Mouse (Mus musculus) forebrain, embryonic 11.5 days (tissue): ENCODE measurements around the gene Arid5b. TPM values are rescaled to one million over a fixed set of nuclear protein-coding genes. Genes with fewer than 3 reads are reported as not detected.
A peak's percentile ranks its signal among the peaks of the same experiment; 100 is the strongest.

Experiments used
- ATAC-seq: fragments of 200-750 bp; cut with Nextera tagmentation; replicated peaks from 2 replicates; pipeline ENCODE4 v1.8.0; 2017; ENCODE audit warnings: moderate TSS enrichment; ENCODE audit not compliant: low FRiP score
- DNase-seq: peaks from one replicate; pipeline ENCODE4 v3.0.0-alpha.2; 2017; ENCODE audit warnings: low spot score
- H3K27ac ChIP-seq: fragments of 300-500 bp; sonication (generic); 2 replicates; pipeline ENCODE4 v1.5.1; 2014; ENCODE audit warnings: low read depth, low read length
- H3K27me3 ChIP-seq: fragments of 300-500 bp; sonication (generic); 2 replicates; pipeline ENCODE4 v1.6.1; 2014; ENCODE audit warnings: mild to moderate bottlenecking, low read length, mixed read lengths; ENCODE audit not compliant: control insufficient read depth, insufficient read depth
- H3K36me3 ChIP-seq: fragments of 300-500 bp; sonication (generic); 2 replicates; pipeline ENCODE4 v1.6.1; 2014; ENCODE audit warnings: mild to moderate bottlenecking, low read length, moderate library complexity, mixed read lengths; ENCODE audit not compliant: control insufficient read depth, insufficient read depth
- H3K4me1 ChIP-seq: fragments of 300-500 bp; sonication (generic); replicated peaks from 2 replicates; pipeline ENCODE4 v1.6.1; 2014; ENCODE audit warnings: low read length, mixed read lengths; ENCODE audit not compliant: control insufficient read depth, insufficient read depth
- H3K4me2 ChIP-seq: fragments of 300-500 bp; sonication (generic); 2 replicates; pipeline ENCODE4 v1.6.1; 2014; ENCODE audit warnings: low read depth, mild to moderate bottlenecking, low read length, moderate library complexity, mixed read lengths; ENCODE audit not compliant: severe bottlenecking
- H3K4me3 ChIP-seq: fragments of 300-500 bp; sonication (generic); 2 replicates; pipeline ENCODE4 v1.5.1; 2014; ENCODE audit warnings: low read depth, low read length
- H3K9ac ChIP-seq: fragments of 300-500 bp; sonication (generic); 2 replicates; pipeline ENCODE4 v1.6.1; 2014; ENCODE audit warnings: low read length
- H3K9me3 ChIP-seq: fragments of 300-500 bp; sonication (generic); 2 replicates; pipeline ENCODE4 v1.6.1; 2016; ENCODE audit warnings: low read length, mixed read lengths; ENCODE audit not compliant: control insufficient read depth
- WGBS: fragments of 180-500 bp; shearing (Covaris S2); extraction: QIAGEN DNeasy Blood & Tissue Kit; methylation state at CpG from one replicate; pipeline ENCODE4 v1.1.7; 2014; 5-methylcytosine and 5-hydroxymethylcytosine counted together
- polyA plus RNA-seq: library from polyadenylated mRNA; unstranded; fragments of >200 nt; fragmentation: Nextera tagmentation; extraction: Ambion mirVana; gene quantifications from 2 replicates; pipeline ENCODE4 v1.2.1, GENCODE M21; 2014

Arid5b gene
- polyA plus RNA-seq, 1 experiment from 2014 or later, result 17.1 TPM

DNA sequence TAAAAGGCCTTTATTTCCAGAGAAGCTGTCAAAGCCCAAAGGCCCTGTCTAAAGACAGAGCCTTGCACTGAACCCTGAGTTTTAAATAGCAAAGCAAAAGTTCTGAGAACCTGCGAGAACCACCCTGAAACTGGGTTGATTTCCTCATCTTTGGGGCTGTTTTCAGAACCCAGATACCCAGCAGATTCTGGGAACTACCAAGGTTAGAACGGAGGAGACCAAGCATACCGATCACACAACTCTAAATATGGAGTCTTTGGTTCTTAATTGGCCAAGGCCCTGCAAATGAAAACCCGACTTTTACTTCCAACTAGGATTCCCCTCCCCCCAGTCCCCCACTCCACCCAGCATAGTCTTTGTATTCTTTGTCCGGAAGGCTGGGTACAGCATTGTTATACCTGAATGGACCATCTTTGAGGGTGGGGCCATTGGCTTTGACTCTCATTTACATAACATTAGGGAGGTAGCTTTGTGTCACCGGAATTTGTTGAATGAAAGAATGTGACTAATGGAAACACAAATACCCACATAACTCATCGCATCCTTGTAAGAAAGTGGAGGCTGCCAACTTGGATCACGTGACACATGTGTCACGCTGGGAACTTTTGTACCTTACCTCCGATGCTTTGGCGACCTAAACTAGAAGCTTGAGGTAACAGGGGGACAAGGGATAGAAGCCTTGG lies 141.2 kb downstream of the Arid5b start:
- no peaks in the 10 kb centered on the region; the same call in 1 of the 2 replicates for H3K36me3 ChIP-seq
- 0 out of 2 replicates have a peak overlapping the region, but pooled peaks have one; percentile 9 for H3K4me2 ChIP-seq
- H3K4me3 ChIP-seq, result no peak overlapping the region
- H3K27ac ChIP-seq, result peak overlapping the region; percentile 42
- WGBS, result 27% methylated on average over 11 of the region's 11 CpGs
- H3K9me3 ChIP-seq, result peaks cover 2% of the 10 kb centered on the region; the same call in 1 of the 2 replicates
- peaks cover 14% of the 10 kb centered on the region for H3K4me1 ChIP-seq
- H3K9ac ChIP-seq, result no peak overlapping the region
- H3K27me3 ChIP-seq, result no peaks in the 10 kb centered on the region
- ATAC-seq (peak; percentile 74), DNase-seq (peak; percentile 50)

- peak; percentile 78 for DNase-seq
- H3K9ac ChIP-seq, result peak overlapping the region; percentile 57
- peak; percentile 67 for ATAC-seq
- H3K27ac ChIP-seq, result peak overlapping the region; percentile 65; the same call in 1 of the 2 replicates
- 1% methylated on average over 18 of the region's 18 CpGs for WGBS
- H3K36me3 ChIP-seq, result no peaks in the 10 kb centered on the region; the same call in 1 of the 2 replicates
- no peaks in the 10 kb centered on the region for H3K27me3 ChIP-seq
- H3K4me1 ChIP-seq, result peaks cover 14% of the 10 kb centered on the region
- H3K4me2 ChIP-seq, result peak overlapping the region; percentile 63
- peaks cover 2% of the 10 kb centered on the region; the same call in 1 of the 2 replicates for H3K9me3 ChIP-seq
- H3K4me3 ChIP-seq, result peak overlapping the region; percentile 25
Measured at GRCm38 (mm10) chr10:68136480-68137083, 142.0 kb downstream of the Arid5b start.

DNA sequence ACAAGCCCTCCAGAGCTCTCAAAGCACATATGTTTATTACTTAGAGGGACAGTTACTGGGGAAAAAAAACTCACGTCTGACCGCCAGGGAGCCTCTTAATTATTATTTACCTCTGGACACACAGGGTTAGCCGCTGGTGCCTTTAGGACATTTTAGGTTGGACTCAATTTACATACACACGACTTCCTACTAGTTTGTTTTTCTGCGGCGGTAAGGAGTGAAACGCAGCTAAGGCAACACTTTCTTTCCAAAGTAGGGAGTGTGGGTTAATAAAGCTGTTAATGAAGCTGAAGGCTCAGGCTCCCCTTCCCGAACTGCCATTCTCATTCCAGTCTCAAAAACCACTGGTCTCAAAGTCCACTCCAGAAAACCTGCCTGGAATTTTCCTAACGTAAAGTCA lies 142.5 kb downstream of the Arid5b start:
- peak overlapping the region; percentile 65; the same call in 1 of the 2 replicates for H3K27ac ChIP-seq
- peaks cover 14% of the 10 kb centered on the region for H3K4me1 ChIP-seq
- H3K9me3 ChIP-seq, result peaks cover 2% of the 10 kb centered on the region; the same call in 1 of the 2 replicates
- H3K9ac ChIP-seq, result peak overlapping the region; percentile 57
- no peaks in the 10 kb centered on the region; the same call in 1 of the 2 replicates for H3K36me3 ChIP-seq
- no peak for DNase-seq
- no peak for ATAC-seq
- peak overlapping the region; percentile 63 for H3K4me2 ChIP-seq
- H3K27me3 ChIP-seq, result no peaks in the 10 kb centered on the region
- WGBS, result under 1% methylated on average over 9 of the region's 9 CpGs
- H3K4me3 ChIP-seq, result peak overlapping the region; percentile 25

DNA sequence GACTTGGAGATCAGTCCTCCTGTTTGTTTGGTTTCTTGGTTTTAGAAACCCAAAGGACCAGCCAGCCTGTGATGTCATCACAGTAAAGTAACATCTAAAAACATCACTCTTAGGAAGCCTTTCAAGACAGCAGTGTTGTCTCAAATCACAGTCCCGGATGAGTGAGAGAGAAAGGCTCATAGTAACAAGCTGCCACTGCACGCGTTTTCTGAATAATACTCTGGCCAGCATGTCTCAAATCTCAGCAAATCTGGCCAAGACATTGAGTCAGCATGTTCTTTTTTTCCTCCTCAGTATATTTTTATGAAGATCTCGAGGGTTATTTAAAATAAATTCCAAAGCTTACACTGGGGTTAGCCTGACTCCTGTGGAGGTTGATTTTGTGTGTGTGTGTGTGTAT lies 143.1 kb downstream of the Arid5b start:
- H3K4me3 ChIP-seq, result no peak overlapping the region
- ATAC-seq, result no peak
- no peaks in the 10 kb centered on the region for H3K27me3 ChIP-seq
- H3K9me3 ChIP-seq, result peaks cover 2% of the 10 kb centered on the region; the same call in 1 of the 2 replicates
- WGBS, result 27% methylated on average over 4 of the region's 4 CpGs
- H3K4me1 ChIP-seq, result peaks cover 14% of the 10 kb centered on the region
- no peak overlapping the region for H3K27ac ChIP-seq
- H3K9ac ChIP-seq, result peak overlapping the region; percentile 16; the same call in 1 of the 2 replicates
- no peaks in the 10 kb centered on the region; the same call in 1 of the 2 replicates for H3K36me3 ChIP-seq
- peak overlapping the region; percentile 63 for H3K4me2 ChIP-seq
- DNase-seq, result no peak

GRCm38 (mm10) chr10:68134549-68134948 lies 144.0 kb downstream of the Arid5b start:
- H3K36me3 ChIP-seq, result no peaks in the 10 kb centered on the region; the same call in 1 of the 2 replicates
- H3K9ac ChIP-seq, result no peak overlapping the region
- 88% methylated on average over 4 of the region's 4 CpGs for WGBS
- peaks cover 2% of the 10 kb centered on the region; the same call in 1 of the 2 replicates for H3K9me3 ChIP-seq
- DNase-seq (no peak), ATAC-seq (no peak)
- H3K27me3 ChIP-seq, result no peaks in the 10 kb centered on the region
- H3K4me3 ChIP-seq, result no peak overlapping the region
- peaks cover 14% of the 10 kb centered on the region for H3K4me1 ChIP-seq
- H3K4me2 ChIP-seq, result no peak overlapping the region
- no peak overlapping the region for H3K27ac ChIP-seq

- DNase-seq, result peak; percentile 21
- Histone ChIP-seq H3K4me2 (no peak overlapping the region), H3K27ac (no peak overlapping the region), H3K4me3 (no peak overlapping the region), H3K27me3 (no peaks in the 10 kb centered on the region), H3K36me3 (no peaks in the 10 kb centered on the region; the same call in 1 of the 2 replicates), H3K9ac (no peak overlapping the region), H3K4me1 (peaks cover 14% of the 10 kb centered on the region), H3K9me3 (peaks cover 2% of the 10 kb centered on the region; the same call in 1 of the 2 replicates)
- 85% methylated on average over 5 of the region's 5 CpGs for WGBS
- ATAC-seq, result no peak
Measured at GRCm38 (mm10) chr10:68134071-68134470, 144.5 kb downstream of the Arid5b start.

DNA sequence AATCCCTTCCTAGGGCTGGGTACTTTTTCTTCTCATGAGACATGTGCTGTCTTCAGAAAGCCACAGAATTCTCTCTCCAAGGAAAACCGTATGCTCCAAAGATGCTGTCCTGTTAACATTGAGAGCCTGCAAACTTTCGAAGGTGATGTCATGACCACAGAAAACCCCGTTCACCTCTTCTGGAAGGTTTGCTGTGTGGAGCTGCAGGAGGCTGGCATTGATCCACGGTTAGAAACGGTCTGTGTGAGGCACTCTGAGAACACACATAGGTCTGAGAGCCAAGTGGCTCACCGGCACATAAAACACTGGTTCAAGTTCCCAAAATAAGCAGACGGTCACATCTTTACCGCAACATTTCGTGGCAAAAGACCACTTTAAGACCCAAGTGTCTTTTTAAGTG lies 145.9 kb downstream of the Arid5b start:
- H3K4me2 ChIP-seq, result no peak overlapping the region
- H3K36me3 ChIP-seq, result no peaks in the 10 kb centered on the region
- DNase-seq, result peak; percentile 14
- no peak for ATAC-seq
- no peak overlapping the region for H3K9ac ChIP-seq
- H3K9me3 ChIP-seq, result no peaks in the 10 kb centered on the region
- H3K27me3 ChIP-seq, result no peaks in the 10 kb centered on the region
- no peak overlapping the region for H3K4me3 ChIP-seq
- H3K4me1 ChIP-seq, result peaks cover 13% of the 10 kb centered on the region
- no peak overlapping the region for H3K27ac ChIP-seq
- 95% methylated on average over 9 of the region's 9 CpGs for WGBS

DNA sequence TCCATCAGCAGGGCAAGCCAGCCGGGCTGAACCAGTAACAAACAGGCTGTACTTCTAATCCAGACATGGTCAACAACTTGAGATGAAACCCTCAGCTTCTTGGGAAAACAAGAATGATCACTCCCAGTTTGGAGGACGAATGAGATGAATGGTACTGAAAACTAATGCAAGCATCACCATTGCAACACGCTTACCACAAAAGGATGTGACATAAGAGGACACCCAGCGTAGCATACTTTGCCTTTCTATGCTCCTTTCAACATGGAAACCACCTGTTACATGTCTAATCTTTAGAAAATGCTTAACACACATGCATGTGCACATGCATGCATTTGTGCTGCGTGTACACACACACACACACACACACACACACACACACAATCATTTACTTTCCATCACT lies 146.4 kb downstream of the Arid5b start:
- DNase-seq (peak; percentile 2), ATAC-seq (no peak)
- Histone ChIP-seq H3K27ac (no peak overlapping the region), H3K36me3 (no peaks in the 10 kb centered on the region), H3K9me3 (no peaks in the 10 kb centered on the region), H3K9ac (no peak overlapping the region), H3K4me1 (peaks cover 11% of the 10 kb centered on the region), H3K4me3 (no peak overlapping the region), H3K27me3 (no peaks in the 10 kb centered on the region), H3K4me2 (no peak overlapping the region)
- WGBS, result 84% methylated on average over 5 of the region's 5 CpGs
